Mouse (Mus musculus): ENCODE data around the gene Gm4952. TPM values are rescaled to one million over a fixed set of nuclear protein-coding genes. Genes with fewer than 3 reads are reported as not detected.
"Not testable (repeated sequence)": the region's sequence is repeated elsewhere in the genome, so short reads cannot be mapped to it uniquely, and the experiment has no call there.

Gene Gm4952
- polyA plus RNA-seq, 1 experiment from 2014 or later: 0.33 TPM

- Histone ChIP-seq H3K36me3 (ENCODE audit: insufficient read depth, low read length) (no peaks in the 10 kb centered on the region), H3K4me3 (replicated peaks; ENCODE audit: low read depth, low read length) (no peak within 1 kb of the TSS), H3K9ac (ENCODE audit: low read depth, low read length) (no peak within 1 kb of the TSS), H3K4me2 (ENCODE audit: low read length) (peak within 1 kb of the TSS; percentile 23; the same call in 1 of the 2 replicates), H3K4me1 (replicated peaks; ENCODE audit: insufficient read depth, low read length) (no peaks in the 10 kb centered on the region), H3K27ac (0 out of 2 replicates have a peak within 1 kb of the TSS, but pooled peaks have one; percentile 34), H3K27me3 (ENCODE audit: insufficient read depth, low read length) (no peaks in the 10 kb centered on the region), H3K9me3 (replicated peaks; ENCODE audit: low read length) (no peaks in the 10 kb centered on the region)
- DNase-seq (ENCODE audit: low spot score) (peak; percentile 13), ATAC-seq (replicated peaks; ENCODE audit: low FRiP score, low read depth) (peak; percentile 65)
- WGBS: 67% methylated on average over 4 of the region's 4 CpGs
- TF ChIP-seq CTCF (IDR thresholded peaks at IDR 0.05; ENCODE audit: low read depth): no peak
Measured at GRCm38 (mm10) chr19:12633176-12633575, 33.4 kb downstream of the Gm4952 start, which contains the start of gene Glyat. Gene Glyat (plus strand): TSS chr19:12633308.

GRCm38 (mm10) chr19:12634259-12634658, 34.5 kb downstream of the Gm4952 start:
- ATAC-seq (replicated peaks; ENCODE audit: low FRiP score, low read depth) (no peak), DNase-seq (ENCODE audit: low spot score) (no peak)
- no peak overlapping the region for H3K4me2 ChIP-seq (ENCODE audit: low read length)
- no peaks in the 10 kb centered on the region for H3K9me3 ChIP-seq (replicated peaks; ENCODE audit: low read length)
- no peak overlapping the region for H3K9ac ChIP-seq (ENCODE audit: low read depth, low read length)
- WGBS: 76% methylated on average over 3 of the region's 3 CpGs
- no peak overlapping the region for H3K27ac ChIP-seq
- H3K27me3 ChIP-seq (ENCODE audit: insufficient read depth, low read length): no peaks in the 10 kb centered on the region
- no peak for TF ChIP-seq CTCF (IDR thresholded peaks at IDR 0.05; ENCODE audit: low read depth)
- H3K4me3 ChIP-seq (replicated peaks; ENCODE audit: low read depth, low read length): no peak overlapping the region
- H3K4me1 ChIP-seq (replicated peaks; ENCODE audit: insufficient read depth, low read length): no peaks in the 10 kb centered on the region
- H3K36me3 ChIP-seq (ENCODE audit: insufficient read depth, low read length): no peaks in the 10 kb centered on the region

- Histone ChIP-seq H3K9me3 (replicated peaks; ENCODE audit: low read length) (no peaks in the 10 kb centered on the region), H3K4me1 (replicated peaks; ENCODE audit: insufficient read depth, low read length) (no peaks in the 10 kb centered on the region), H3K36me3 (ENCODE audit: insufficient read depth, low read length) (no peaks in the 10 kb centered on the region), H3K27ac (no peak overlapping the region), H3K9ac (ENCODE audit: low read depth, low read length) (no peak overlapping the region), H3K4me3 (replicated peaks; ENCODE audit: low read depth, low read length) (no peak overlapping the region), H3K4me2 (ENCODE audit: low read length) (0 out of 2 replicates have a peak overlapping the region, but pooled peaks have one; percentile 7), H3K27me3 (ENCODE audit: insufficient read depth, low read length) (no peaks in the 10 kb centered on the region)
- no peak for ATAC-seq (replicated peaks; ENCODE audit: low FRiP score, low read depth)
- no peak for DNase-seq (ENCODE audit: low spot score)
- no peak for TF ChIP-seq CTCF (IDR thresholded peaks at IDR 0.05; ENCODE audit: low read depth)
- 83% methylated on average over 4 of the region's 4 CpGs for WGBS
Measured at GRCm38 (mm10) chr19:12634963-12635362, 35.2 kb downstream of the Gm4952 start.

- no peak for TF ChIP-seq CTCF (IDR thresholded peaks at IDR 0.05; ENCODE audit: low read depth)
- DNase-seq (ENCODE audit: low spot score) (no peak), ATAC-seq (replicated peaks; ENCODE audit: low FRiP score, low read depth) (no peak)
- no peak overlapping the region for H3K4me2 ChIP-seq (ENCODE audit: low read length)
- H3K4me3 ChIP-seq (replicated peaks; ENCODE audit: low read depth, low read length): no peak overlapping the region
- H3K9ac ChIP-seq (ENCODE audit: low read depth, low read length): no peak overlapping the region
- no peaks in the 10 kb centered on the region for H3K27me3 ChIP-seq (ENCODE audit: insufficient read depth, low read length)
- no peaks in the 10 kb centered on the region for H3K4me1 ChIP-seq (replicated peaks; ENCODE audit: insufficient read depth, low read length)
- H3K27ac ChIP-seq: no peak overlapping the region
- no peaks in the 10 kb centered on the region for H3K36me3 ChIP-seq (ENCODE audit: insufficient read depth, low read length)
- 68% methylated on average over 3 of the region's 3 CpGs for WGBS
- no peaks in the 10 kb centered on the region for H3K9me3 ChIP-seq (replicated peaks; ENCODE audit: low read length)
Measured at GRCm38 (mm10) chr19:12636863-12637262, 37.1 kb downstream of the Gm4952 start.

GRCm38 (mm10) chr19:12638049-12638448, 38.3 kb downstream of the Gm4952 start:
- H3K27ac ChIP-seq: no peak overlapping the region
- H3K4me2 ChIP-seq (ENCODE audit: low read length): no peak overlapping the region
- DNase-seq (ENCODE audit: low spot score): no peak
- H3K9ac ChIP-seq (ENCODE audit: low read depth, low read length): no peak overlapping the region
- H3K4me1 ChIP-seq (replicated peaks; ENCODE audit: insufficient read depth, low read length): no peaks in the 10 kb centered on the region
- no peaks in the 10 kb centered on the region for H3K36me3 ChIP-seq (ENCODE audit: insufficient read depth, low read length)
- ATAC-seq (replicated peaks; ENCODE audit: low FRiP score, low read depth): no peak
- 74% methylated on average over 1 of the region's 1 CpGs for WGBS
- H3K9me3 ChIP-seq (replicated peaks; ENCODE audit: low read length): no peaks in the 10 kb centered on the region
- no peaks in the 10 kb centered on the region for H3K27me3 ChIP-seq (ENCODE audit: insufficient read depth, low read length)
- TF ChIP-seq CTCF (IDR thresholded peaks at IDR 0.05; ENCODE audit: low read depth): no peak
- no peak overlapping the region for H3K4me3 ChIP-seq (replicated peaks; ENCODE audit: low read depth, low read length)

- no peaks in the 10 kb centered on the region for H3K36me3 ChIP-seq (ENCODE audit: insufficient read depth, low read length)
- no peak overlapping the region for H3K4me2 ChIP-seq (ENCODE audit: low read length)
- no peak overlapping the region for H3K9ac ChIP-seq (ENCODE audit: low read depth, low read length)
- H3K4me1 ChIP-seq (replicated peaks; ENCODE audit: insufficient read depth, low read length): no peaks in the 10 kb centered on the region
- no peak overlapping the region for H3K4me3 ChIP-seq (replicated peaks; ENCODE audit: low read depth, low read length)
- no peak overlapping the region for H3K27ac ChIP-seq
- no peak for TF ChIP-seq CTCF (IDR thresholded peaks at IDR 0.05; ENCODE audit: low read depth)
- H3K27me3 ChIP-seq (ENCODE audit: insufficient read depth, low read length): no peaks in the 10 kb centered on the region
- H3K9me3 ChIP-seq (replicated peaks; ENCODE audit: low read length): no peaks in the 10 kb centered on the region
- DNase-seq (ENCODE audit: low spot score) (no peak), ATAC-seq (replicated peaks; ENCODE audit: low FRiP score, low read depth) (no peak)
Measured at GRCm38 (mm10) chr19:12649511-12649910, 49.7 kb downstream of the Gm4952 start.

GRCm38 (mm10) chr19:12666156-12666555, 66.4 kb downstream of the Gm4952 start:
- Histone ChIP-seq H3K9me3 (replicated peaks; ENCODE audit: low read length) (no peaks in the 10 kb centered on the region), H3K4me3 (replicated peaks; ENCODE audit: low read depth, low read length) (no peak overlapping the region), H3K27ac (no peak overlapping the region), H3K4me1 (replicated peaks; ENCODE audit: insufficient read depth, low read length) (no peaks in the 10 kb centered on the region), H3K4me2 (ENCODE audit: low read length) (no peak overlapping the region), H3K27me3 (ENCODE audit: insufficient read depth, low read length) (no peaks in the 10 kb centered on the region), H3K9ac (ENCODE audit: low read depth, low read length) (no peak overlapping the region), H3K36me3 (ENCODE audit: insufficient read depth, low read length) (no peaks in the 10 kb centered on the region)
- no peak for TF ChIP-seq CTCF (IDR thresholded peaks at IDR 0.05; ENCODE audit: low read depth)
- no peak for DNase-seq (ENCODE audit: low spot score)
- no peak for ATAC-seq (replicated peaks; ENCODE audit: low FRiP score, low read depth)
- WGBS: 71% methylated on average over 1 of the region's 1 CpGs

GRCm38 (mm10) chr19:12668601-12669000, 68.8 kb downstream of the Gm4952 start:
- H3K27me3 ChIP-seq (ENCODE audit: insufficient read depth, low read length); H3K36me3 ChIP-seq (ENCODE audit: insufficient read depth, low read length); H3K27ac ChIP-seq; H3K9me3 ChIP-seq (replicated peaks; ENCODE audit: low read length); H3K4me3 ChIP-seq (replicated peaks; ENCODE audit: low read depth, low read length); DNase-seq (ENCODE audit: low spot score); H3K4me1 ChIP-seq (replicated peaks; ENCODE audit: insufficient read depth, low read length); H3K4me2 ChIP-seq (ENCODE audit: low read length); ATAC-seq (replicated peaks; ENCODE audit: low FRiP score, low read depth); H3K9ac ChIP-seq (ENCODE audit: low read depth, low read length): not testable (repeated sequence)
- 90% methylated on average over 3 of the region's 3 CpGs for WGBS

All from kidney, postnatal 0 days (tissue).